Mouse (Mus musculus) adrenal gland, postnatal 4 days (tissue): ENCODE results near the gene Dynlt3. TPM values are rescaled to one million over a fixed set of nuclear protein-coding genes. Genes with fewer than 3 reads are reported as not detected.
"Not testable (repeated sequence)": the region's sequence is repeated elsewhere in the genome, so short reads cannot be mapped to it uniquely, and the experiment has no call there.

Source experiments
- DNase-seq, 2 experiments: peaks; one replicate each; pipeline ENCODE4 v3.0.0; 2021 to 2022; ENCODE audit warnings: low spot score in 2 of 2, mixed read lengths in 2 of 2
- long read RNA-seq, 2 experiments: library from polyadenylated mRNA; stranded (forward); transcript quantifications; one replicate each; pipeline ENCODE4 v2.0.0; 2021
- total RNA-seq, 2 experiments: library from RNA; stranded (reverse); gene quantifications; 2 replicates each; pipeline ENCODE4 v1.2.3; 2021

Dynlt3 gene
- total RNA-seq: 100 to 1,000 TPM; 100 to 109 TPM
- long read RNA-seq, experiment 1, transcript Dynlt3-201 (5 exons, 2,176 nt): major isoform, 42 of 51 reads
- long read RNA-seq, experiment 1, partial matches to known transcripts: 2 of 51 reads
- long read RNA-seq, experiment 1, other reads (novel, unspliced or antisense): 7 of 51 reads
- long read RNA-seq, experiment 2, transcript Dynlt3-201 (5 exons, 2,176 nt): major isoform, 78 of 103 reads
- long read RNA-seq, experiment 2, partial matches to known transcripts: 1 of 103 reads
- long read RNA-seq, experiment 2, other reads (novel, unspliced or antisense): 24 of 103 reads

DNA sequence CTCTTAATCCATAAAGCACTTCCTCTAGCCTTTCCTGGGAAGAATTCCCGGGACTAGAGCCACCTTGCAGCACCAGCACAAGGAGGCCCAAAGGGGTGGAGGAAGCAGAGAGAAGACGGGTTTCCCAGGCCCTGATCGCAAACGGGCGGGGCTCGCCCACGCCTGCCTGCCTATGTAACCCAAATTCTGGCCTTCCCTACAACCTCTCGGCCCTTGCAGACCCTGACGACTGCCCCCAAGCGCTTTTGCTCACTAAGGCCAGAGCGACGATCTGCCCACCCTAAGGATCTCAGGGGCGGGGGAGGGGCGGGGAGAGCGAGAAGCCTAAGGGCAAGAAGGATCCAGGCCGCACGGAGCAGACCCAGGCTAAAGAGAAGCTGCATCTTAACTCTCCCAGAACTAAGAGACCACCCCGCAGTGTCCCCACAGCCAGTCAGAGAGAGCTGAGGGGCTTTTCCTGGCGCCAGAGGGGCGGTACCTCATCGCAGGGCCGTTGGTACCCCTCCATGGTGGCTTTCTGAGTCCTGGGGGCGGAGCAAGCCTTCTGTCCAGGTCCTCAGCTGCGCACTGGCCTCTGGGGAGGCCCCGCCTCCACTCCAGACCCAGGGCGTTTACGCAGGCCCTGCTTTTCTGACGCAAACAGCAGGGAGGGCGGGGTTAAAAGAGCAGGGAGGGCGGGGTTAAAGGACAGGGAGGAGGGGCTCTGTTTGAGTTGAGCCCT lies at the start of gene Dynlt3:
TSS of gene Dynlt3 (minus strand) at position 613 of the 721 bp plus-strand sequence.
- DNase-seq: peak; percentile 46 to 49

GRCm38 (mm10) chrX:9699815-9700214 lies 37.0 kb upstream of the Dynlt3 start:
- DNase-seq: no peak

GRCm38 (mm10) chrX:9695997-9696396 lies 33.2 kb upstream of the Dynlt3 start:
- DNase-seq: no peak

DNA sequence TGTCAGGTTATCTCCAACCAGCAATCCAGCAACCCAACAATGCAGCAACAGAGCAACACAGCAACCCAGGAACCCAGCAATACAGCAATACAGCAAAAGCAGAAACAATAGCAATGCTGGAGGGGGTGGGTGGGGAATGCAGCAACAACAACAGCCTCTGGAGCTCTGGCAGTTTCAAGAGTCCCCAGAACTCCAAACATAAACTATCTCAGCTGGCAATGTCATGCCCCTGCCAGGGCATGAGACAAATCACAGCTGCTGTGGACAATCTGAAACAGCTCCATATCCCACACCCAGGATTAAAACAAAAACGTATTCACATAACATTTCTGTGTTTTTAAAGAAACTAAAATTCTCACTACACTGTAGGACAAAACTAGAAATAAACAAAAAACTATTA lies 9.2 kb upstream of the Dynlt3 start:
- DNase-seq: no peak

DNA sequence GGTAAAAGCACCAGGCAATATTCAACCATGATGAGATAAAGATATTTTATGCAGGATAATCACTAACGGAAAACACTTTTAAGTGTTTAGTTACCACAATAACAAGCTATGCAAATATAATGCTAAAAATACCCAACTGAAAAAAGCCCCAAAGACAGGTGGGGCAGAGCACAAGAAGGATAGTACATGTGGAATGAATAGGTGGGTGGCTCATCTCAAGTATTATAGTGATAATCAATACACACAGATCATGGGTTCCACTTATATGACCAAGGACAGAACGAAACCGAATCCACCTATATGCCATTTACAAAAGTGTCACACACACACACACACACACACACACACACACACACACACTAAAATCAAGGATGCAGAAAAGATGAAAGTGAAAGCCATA lies 8.6 kb upstream of the Dynlt3 start:
- DNase-seq: no peak

- DNase-seq: no peak
Measured at GRCm38 (mm10) chrX:9652806-9653205, 10.0 kb downstream of the Dynlt3 start.

DNA sequence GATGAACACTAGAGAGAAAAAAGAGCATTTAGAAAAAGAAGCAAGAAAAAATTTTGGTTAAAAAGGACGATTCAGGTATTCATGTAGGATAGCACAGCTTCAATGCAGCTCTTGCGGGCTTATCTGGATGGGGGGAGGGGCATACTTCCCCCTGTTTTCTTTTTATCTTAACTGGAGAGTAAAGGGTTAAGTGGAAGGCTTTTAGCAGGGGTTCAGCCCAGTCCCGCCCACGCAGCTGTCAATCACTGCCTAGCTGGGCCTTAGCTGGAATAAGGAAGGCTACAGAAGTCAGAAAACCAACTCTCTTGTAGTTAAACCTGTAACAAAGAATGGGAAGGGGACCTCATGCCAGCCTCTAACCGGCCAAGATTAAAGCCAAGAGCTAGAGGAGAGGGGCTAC lies 22.2 kb downstream of the Dynlt3 start:
- DNase-seq: not testable (repeated sequence)

DNA sequence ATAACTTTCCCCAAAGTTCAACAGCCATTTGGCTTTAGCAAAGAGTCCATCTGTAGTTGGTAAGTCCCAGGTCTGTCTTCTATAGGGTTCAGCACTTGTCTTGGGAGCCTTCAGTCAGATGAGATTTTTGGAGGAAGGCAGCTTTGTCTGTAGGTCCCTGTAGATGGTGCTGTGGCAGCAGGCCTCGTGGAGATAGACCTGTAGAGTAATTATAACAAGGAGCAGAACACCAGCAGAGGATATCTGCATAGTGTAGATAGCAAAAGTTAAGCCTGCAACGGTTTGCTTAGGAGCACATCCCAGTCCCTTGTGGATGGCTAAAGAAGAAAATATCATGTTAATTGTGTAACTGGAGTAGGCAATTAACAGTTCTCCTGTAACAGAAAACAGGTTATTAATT lies 22.7 kb downstream of the Dynlt3 start:
- not testable (repeated sequence) for DNase-seq

Other genes with a start within 250 kb of the Dynlt3 start
- gene Cybb, start 175.2 kb downstream of the Dynlt3 start, total RNA-seq: 10 to 100 TPM in 1 of 2 experiments, 1 to 10 TPM in 1; 9.5 to 11.3 TPM
- not detected for gene H2al1o, start 90.6 kb downstream of the Dynlt3 start, total RNA-seq
- not detected for gene Hypm, start 183.9 kb upstream of the Dynlt3 start, total RNA-seq
- gene H2al3, start 186.7 kb upstream of the Dynlt3 start, total RNA-seq: not detected
- 1 to 10 TPM; 3.1 to 3.2 TPM for gene Sytl5, start 222.6 kb upstream of the Dynlt3 start, total RNA-seq